Mouse (Mus musculus): ENCODE measurements around the gene Pak2.
A peak's percentile ranks its signal among the peaks of the same experiment; 100 is the strongest.

Gene Pak2

DNA sequence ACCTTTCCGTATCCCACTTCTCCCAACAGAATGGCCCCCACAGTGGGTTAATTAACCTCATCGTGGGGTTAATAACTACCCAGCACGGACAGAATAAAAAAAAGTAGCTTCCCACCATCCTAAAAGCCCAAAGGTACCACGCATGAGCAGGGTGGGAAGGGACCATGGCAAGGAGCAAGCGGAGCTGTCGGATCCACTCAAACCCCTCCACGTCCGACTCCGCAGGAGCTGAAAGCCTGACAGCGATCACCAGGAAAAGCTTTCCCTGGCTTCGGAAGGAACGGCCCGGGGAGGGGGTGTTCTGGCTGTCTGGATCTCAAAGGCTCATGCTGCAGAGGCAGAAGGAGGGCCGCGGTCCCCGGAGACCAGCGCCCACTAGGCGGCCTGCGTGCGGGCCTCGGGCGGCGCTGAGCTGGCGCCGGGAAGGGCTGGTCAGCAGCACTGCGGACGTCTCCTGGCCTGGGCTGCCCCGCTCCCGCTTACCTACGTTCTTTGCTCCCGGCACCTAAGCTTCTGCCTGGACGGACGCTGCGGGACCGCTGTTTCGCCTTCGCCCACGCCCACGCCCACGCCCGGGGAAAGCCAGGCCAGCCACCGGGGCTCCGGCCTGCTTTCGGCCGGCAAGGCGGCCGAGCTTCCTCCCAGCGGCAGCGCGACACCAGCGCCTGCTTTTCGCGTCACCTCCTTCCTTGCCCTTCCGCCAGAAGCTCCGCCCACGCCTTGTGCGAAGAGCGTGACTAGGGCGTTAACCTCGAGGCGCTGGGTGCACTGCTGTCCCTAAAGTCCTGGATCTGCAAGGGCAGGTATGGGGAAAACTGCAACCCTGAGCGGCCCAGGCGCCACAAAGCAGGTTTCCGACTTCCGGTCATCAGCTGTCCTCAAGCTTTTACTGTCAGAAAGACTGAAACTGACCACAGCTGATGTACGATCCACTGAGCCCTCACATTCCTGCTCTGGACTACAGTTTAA, 76.3 kb downstream of the Pak2 start, which contains the start of gene Senp5:
Gene Senp5 (minus strand): TSS at position 779 of the 969 bp plus-strand sequence.
- peak; percentile 66 to 83 for DNase-seq (ENCODE audit: low spot score in 2 of 2)

GRCm38 (mm10) chr16:31996371-31996770, 82.8 kb downstream of the Pak2 start:
- no peak for DNase-seq (ENCODE audit: low spot score in 2 of 2)

GRCm38 (mm10) chr16:31993946-31994345, 85.2 kb downstream of the Pak2 start:
- no peak for DNase-seq (ENCODE audit: low spot score in 2 of 2)

- no peak for DNase-seq (ENCODE audit: low spot score in 2 of 2)
Measured at GRCm38 (mm10) chr16:31993195-31993594, 85.9 kb downstream of the Pak2 start.

- DNase-seq (ENCODE audit: low spot score in 2 of 2), result no peak
Measured at GRCm38 (mm10) chr16:31992039-31992438, 87.1 kb downstream of the Pak2 start.

DNA sequence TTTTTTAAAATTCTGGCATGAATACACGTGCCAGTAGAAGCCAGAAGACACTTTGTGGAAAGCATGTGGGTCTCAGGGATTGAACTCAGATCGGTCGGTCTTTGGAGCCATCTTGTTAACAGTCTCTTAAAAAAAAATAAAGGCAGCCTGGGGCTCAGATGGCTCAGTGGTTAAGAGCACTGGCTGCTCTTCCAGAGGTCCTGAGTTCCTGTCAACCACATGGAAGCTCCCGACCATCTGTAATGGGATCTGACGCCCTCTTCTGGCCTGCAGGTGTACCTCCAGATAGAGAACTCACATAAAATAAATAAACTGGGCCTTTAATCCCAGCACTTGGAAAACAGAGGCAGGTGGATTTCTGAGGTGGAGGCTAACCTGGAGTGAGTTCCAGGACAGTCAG, 98.2 kb downstream of the Pak2 start:
- DNase-seq (ENCODE audit: low spot score in 2 of 2), result no peak

- no peak for DNase-seq (ENCODE audit: low spot score in 2 of 2)
Measured at GRCm38 (mm10) chr16:31979501-31979900, 99.6 kb downstream of the Pak2 start.

- no peak for DNase-seq (ENCODE audit: low spot score in 2 of 2)
Measured at GRCm38 (mm10) chr16:31975258-31975657, 103.9 kb downstream of the Pak2 start.
